Mouse (Mus musculus): ENCODE data around the gene Zfp568.

Gene Zfp568

GRCm38 (mm10) chr7:29989031-29989430 is 5.3 kb downstream of the Zfp568 start:
- DNase-seq (ENCODE audit: low spot score): no peak

- DNase-seq (ENCODE audit: low spot score): no peak
These were observed 8.9 kb downstream of the Zfp568 start for GRCm38 (mm10) chr7:29992698-29993097.

GRCm38 (mm10) chr7:29993340-29993739 is 9.6 kb downstream of the Zfp568 start:
- DNase-seq (ENCODE audit: low spot score): no peak

GRCm38 (mm10) chr7:29995134-29995533 is 11.4 kb downstream of the Zfp568 start:
- DNase-seq (ENCODE audit: low spot score): no peak

GRCm38 (mm10) chr7:30000601-30001000 is 16.8 kb downstream of the Zfp568 start:
- DNase-seq (ENCODE audit: low spot score): no peak

GRCm38 (mm10) chr7:30007601-30008000 is 23.8 kb downstream of the Zfp568 start:
- DNase-seq (ENCODE audit: low spot score): no peak

GRCm38 (mm10) chr7:30008020-30008690 is 24.4 kb downstream of the Zfp568 start:
- DNase-seq (ENCODE audit: low spot score): no peak

- no peak for DNase-seq (ENCODE audit: low spot score)
These were observed 25.7 kb downstream of the Zfp568 start for GRCm38 (mm10) chr7:30009321-30010085.

- no peak for DNase-seq (ENCODE audit: low spot score)
These were observed 26.9 kb downstream of the Zfp568 start for GRCm38 (mm10) chr7:30010551-30011195.

GRCm38 (mm10) chr7:30012956-30013363 is 29.2 kb downstream of the Zfp568 start:
- no peak for DNase-seq (ENCODE audit: low spot score)

GRCm38 (mm10) chr7:30017226-30017625 is 33.5 kb downstream of the Zfp568 start:
- no peak for DNase-seq (ENCODE audit: low spot score)

- no peak for DNase-seq (ENCODE audit: low spot score)
These were observed 35.8 kb downstream of the Zfp568 start for GRCm38 (mm10) chr7:30019543-30019942.

- DNase-seq (ENCODE audit: low spot score): no peak
These were observed 39.6 kb downstream of the Zfp568 start for GRCm38 (mm10) chr7:30023324-30023723.

- no peak for DNase-seq (ENCODE audit: low spot score)
These were observed 40.0 kb downstream of the Zfp568 start for GRCm38 (mm10) chr7:30023800-30024199.

GRCm38 (mm10) chr7:30025358-30025757 is 41.6 kb downstream of the Zfp568 start:
- no peak for DNase-seq (ENCODE audit: low spot score)

GRCm38 (mm10) chr7:30027331-30027730 is 43.6 kb downstream of the Zfp568 start:
- DNase-seq (ENCODE audit: low spot score): no peak

- no peak for DNase-seq (ENCODE audit: low spot score)
These were observed 44.8 kb downstream of the Zfp568 start for GRCm38 (mm10) chr7:30028572-30028971.

- no peak for DNase-seq (ENCODE audit: low spot score)
These were observed 46.9 kb downstream of the Zfp568 start for GRCm38 (mm10) chr7:30030677-30031076.

- no peak for DNase-seq (ENCODE audit: low spot score)
These were observed 47.6 kb downstream of the Zfp568 start for GRCm38 (mm10) chr7:30031379-30031778.

GRCm38 (mm10) chr7:30034331-30034730 is 50.6 kb downstream of the Zfp568 start:
- no peak for DNase-seq (ENCODE audit: low spot score)

GRCm38 (mm10) chr7:30044354-30044753 is 60.6 kb downstream of the Zfp568 start:
- no peak for DNase-seq (ENCODE audit: low spot score)

GRCm38 (mm10) chr7:30048126-30048525 is 64.4 kb downstream of the Zfp568 start:
- no peak for DNase-seq (ENCODE audit: low spot score)

Data from ovary, postnatal 10 days (tissue).